Mouse (Mus musculus) midbrain, embryonic 11.5 days (tissue): Measurements from ENCODE around the gene Faf1. TPM values are rescaled to one million over a fixed set of nuclear protein-coding genes. Genes with fewer than 3 reads are reported as not detected.

Experiments used
- ATAC-seq: fragments of 200-750 bp; cut with Nextera tagmentation; 2 replicates; pipeline ENCODE4 v1.8.0; 2017; ENCODE audit warnings: moderate TSS enrichment, moderate library complexity; ENCODE audit not compliant: low FRiP score
- DNase-seq: peaks from one replicate; pipeline ENCODE4 v3.0.0; 2015; ENCODE audit warnings: low spot score; ENCODE audit errors: missing footprints
- H3K27ac ChIP-seq: fragments of 300-500 bp; sonication (generic); 2 replicates; pipeline ENCODE4 v1.5.1; 2014; ENCODE audit warnings: low read depth, low read length
- H3K27me3 ChIP-seq: fragments of 300-500 bp; sonication (generic); 2 replicates; pipeline ENCODE4 v1.6.1; 2014; ENCODE audit warnings: mild to moderate bottlenecking, low read length, moderate library complexity, mixed read lengths; ENCODE audit not compliant: control insufficient read depth, insufficient read depth
- H3K36me3 ChIP-seq: fragments of 300-500 bp; sonication (generic); 2 replicates; pipeline ENCODE4 v1.6.1; 2014; ENCODE audit warnings: mild to moderate bottlenecking, low read length, moderate library complexity, mixed read lengths; ENCODE audit not compliant: control insufficient read depth, insufficient read depth
- H3K4me1 ChIP-seq: fragments of 300-500 bp; sonication (generic); 2 replicates; pipeline ENCODE4 v1.6.1; 2014; ENCODE audit warnings: low read length; ENCODE audit not compliant: control insufficient read depth, insufficient read depth
- H3K4me2 ChIP-seq: fragments of 300-500 bp; sonication (generic); 2 replicates; pipeline ENCODE4 v1.6.1; 2014; ENCODE audit warnings: mild to moderate bottlenecking, moderate library complexity
- H3K4me3 ChIP-seq: fragments of 300-500 bp; sonication (generic); 2 replicates; pipeline ENCODE4 v1.5.1; 2014; ENCODE audit warnings: low read depth, low read length
- H3K9ac ChIP-seq: fragments of 300-500 bp; sonication (generic); 2 replicates; pipeline ENCODE4 v1.6.1; 2014; ENCODE audit warnings: low read length
- H3K9me3 ChIP-seq: fragments of 300-500 bp; sonication (generic); 2 replicates; pipeline ENCODE4 v1.6.1; 2016; ENCODE audit warnings: low read length; ENCODE audit not compliant: control insufficient read depth
- WGBS: fragments of 180-500 bp; shearing (Covaris S2); extraction: QIAGEN DNeasy Blood & Tissue Kit; methylation state at CpG from one replicate; pipeline ENCODE4 v1.1.7; 2014; 5-methylcytosine and 5-hydroxymethylcytosine counted together
- polyA plus RNA-seq: library from polyadenylated mRNA; unstranded; fragments of >200 nt; fragmentation: Nextera tagmentation; extraction: Ambion mirVana; gene quantifications from 2 replicates; pipeline ENCODE4 v1.2.1, GENCODE M21; 2014

Gene Faf1
- polyA plus RNA-seq = 42.4 and 44.0 TPM in 2 replicates

- DNase-seq = peak; percentile 99
- peak within 1 kb of the TSS; percentile 89 for H3K4me3 ChIP-seq
- WGBS = under 1% methylated on average over 97 of the region's 107 CpGs
- H3K36me3 ChIP-seq = no peaks in the 10 kb centered on the region
- no peaks in the 10 kb centered on the region for H3K9me3 ChIP-seq
- ATAC-seq = peak; percentile 98
- H3K27me3 ChIP-seq = no peaks in the 10 kb centered on the region
- peaks cover 4% of the 10 kb centered on the region; the same call in 1 of the 2 replicates for H3K4me1 ChIP-seq
- H3K9ac ChIP-seq = peak within 1 kb of the TSS; percentile 88
- peak within 1 kb of the TSS; percentile 92 for H3K27ac ChIP-seq
- H3K4me2 ChIP-seq = peak within 1 kb of the TSS; percentile 56
These were observed at the start of gene Faf1 for GRCm38 (mm10) chr4:109676218-109677215. TSS of gene Faf1 (plus strand) at chr4:109676588.

- Histone ChIP-seq H3K4me1 (no peaks in the 10 kb centered on the region), H3K36me3 (no peaks in the 10 kb centered on the region), H3K9ac (no peak overlapping the region), H3K9me3 (no peaks in the 10 kb centered on the region), H3K4me2 (no peak overlapping the region), H3K4me3 (no peak overlapping the region), H3K27me3 (no peaks in the 10 kb centered on the region), H3K27ac (no peak overlapping the region)
- WGBS = 80% methylated on average over 2 of the region's 2 CpGs
- no peak for ATAC-seq
- no peak for DNase-seq
These were observed 46.2 kb upstream of the Faf1 start for GRCm38 (mm10) chr4:109630215-109630614.

- H3K4me3 ChIP-seq = no peak overlapping the region
- H3K4me2 ChIP-seq = no peak overlapping the region
- no peak overlapping the region for H3K27ac ChIP-seq
- DNase-seq (no peak), ATAC-seq (no peak)
- no peaks in the 10 kb centered on the region for H3K36me3 ChIP-seq
- no peak overlapping the region for H3K9ac ChIP-seq
- no peaks in the 10 kb centered on the region for H3K9me3 ChIP-seq
- no peaks in the 10 kb centered on the region for H3K4me1 ChIP-seq
- H3K27me3 ChIP-seq = no peaks in the 10 kb centered on the region
- 84% methylated on average over 4 of the region's 4 CpGs for WGBS
These were observed 45.4 kb upstream of the Faf1 start for GRCm38 (mm10) chr4:109631029-109631428.

- Histone ChIP-seq H3K27me3 (no peaks in the 10 kb centered on the region), H3K36me3 (no peaks in the 10 kb centered on the region), H3K4me3 (no peak overlapping the region), H3K27ac (no peak overlapping the region), H3K4me1 (no peaks in the 10 kb centered on the region), H3K9me3 (no peaks in the 10 kb centered on the region), H3K9ac (no peak overlapping the region), H3K4me2 (no peak overlapping the region)
- ATAC-seq (no peak), DNase-seq (no peak)
- WGBS = 90% methylated on average over 2 of the region's 2 CpGs
These were observed 41.4 kb upstream of the Faf1 start for GRCm38 (mm10) chr4:109634971-109635370.

- DNase-seq = no peak
- Histone ChIP-seq H3K4me3 (no peak overlapping the region), H3K9me3 (no peaks in the 10 kb centered on the region), H3K9ac (no peak overlapping the region), H3K27me3 (no peaks in the 10 kb centered on the region), H3K36me3 (no peaks in the 10 kb centered on the region), H3K4me2 (no peak overlapping the region), H3K27ac (no peak overlapping the region), H3K4me1 (no peaks in the 10 kb centered on the region)
- ATAC-seq = no peak
- WGBS = 92% methylated on average over 9 of the region's 9 CpGs
These were observed 37.0 kb upstream of the Faf1 start for GRCm38 (mm10) chr4:109639356-109639755.

GRCm38 (mm10) chr4:109640141-109640540 lies 36.2 kb upstream of the Faf1 start:
- Histone ChIP-seq H3K4me1 (no peaks in the 10 kb centered on the region), H3K36me3 (no peaks in the 10 kb centered on the region), H3K9me3 (no peaks in the 10 kb centered on the region), H3K4me3 (no peak overlapping the region), H3K27me3 (no peaks in the 10 kb centered on the region), H3K9ac (no peak overlapping the region), H3K27ac (no peak overlapping the region), H3K4me2 (no peak overlapping the region)
- no peak for ATAC-seq
- WGBS = 87% methylated on average over 7 of the region's 7 CpGs
- no peak for DNase-seq

GRCm38 (mm10) chr4:109641451-109641850 lies 34.9 kb upstream of the Faf1 start:
- H3K4me2 ChIP-seq = no peak overlapping the region
- no peaks in the 10 kb centered on the region for H3K9me3 ChIP-seq
- WGBS = 77% methylated on average over 3 of the region's 3 CpGs

GRCm38 (mm10) chr4:109647281-109647680 lies 29.1 kb upstream of the Faf1 start:
- Histone ChIP-seq H3K4me3 (no peak overlapping the region), H3K9ac (no peak overlapping the region), H3K27me3 (no peaks in the 10 kb centered on the region), H3K9me3 (no peaks in the 10 kb centered on the region), H3K4me1 (no peaks in the 10 kb centered on the region), H3K4me2 (no peak overlapping the region), H3K27ac (no peak overlapping the region), H3K36me3 (no peaks in the 10 kb centered on the region)
- DNase-seq (no peak), ATAC-seq (no peak)
- WGBS = 75% methylated on average over 4 of the region's 4 CpGs

More at GRCm38 (mm10) chr4:109641451-109641850, 34.9 kb upstream of the Faf1 start:
- DNase-seq = no peak
- Histone ChIP-seq H3K27ac (no peak overlapping the region), H3K27me3 (no peaks in the 10 kb centered on the region), H3K4me1 (no peaks in the 10 kb centered on the region), H3K9ac (no peak overlapping the region), H3K4me3 (no peak overlapping the region), H3K36me3 (no peaks in the 10 kb centered on the region)
- ATAC-seq = no peak

- Histone ChIP-seq H3K27ac (no peak overlapping the region), H3K4me3 (no peak overlapping the region), H3K36me3 (no peaks in the 10 kb centered on the region), H3K9ac (no peak overlapping the region), H3K27me3 (peaks cover 5% of the 10 kb centered on the region), H3K4me1 (no peaks in the 10 kb centered on the region), H3K9me3 (no peaks in the 10 kb centered on the region), H3K4me2 (no peak overlapping the region)
- 86% methylated on average over 5 of the region's 5 CpGs for WGBS
- DNase-seq = no peak
- no peak for ATAC-seq
These were observed 27.1 kb upstream of the Faf1 start for GRCm38 (mm10) chr4:109649331-109649730.
